Mouse (Mus musculus) liver, postnatal 0 days (tissue): ENCODE measurements around the gene Cdc42.

Experiments
- CTCF ChIP-seq: sonication (generic); IDR thresholded peaks from 2 replicates; pipeline ENCODE4 v1.5.1; 2016; ENCODE audit warnings: antibody characterized with exemption, low read depth
- EP300 ChIP-seq: IDR thresholded peaks from 2 replicates; pipeline ENCODE4 v1.6.1; 2016; ENCODE audit warnings: antibody characterized with exemption, low read depth, mild to moderate bottlenecking

- TF ChIP-seq CTCF, result no peak
- TF ChIP-seq EP300, result no peak
These were observed 10.0 kb upstream of the Cdc42 start for GRCm38 (mm10) chr4:137367275-137368088.
